In the genomic region with DNA sequence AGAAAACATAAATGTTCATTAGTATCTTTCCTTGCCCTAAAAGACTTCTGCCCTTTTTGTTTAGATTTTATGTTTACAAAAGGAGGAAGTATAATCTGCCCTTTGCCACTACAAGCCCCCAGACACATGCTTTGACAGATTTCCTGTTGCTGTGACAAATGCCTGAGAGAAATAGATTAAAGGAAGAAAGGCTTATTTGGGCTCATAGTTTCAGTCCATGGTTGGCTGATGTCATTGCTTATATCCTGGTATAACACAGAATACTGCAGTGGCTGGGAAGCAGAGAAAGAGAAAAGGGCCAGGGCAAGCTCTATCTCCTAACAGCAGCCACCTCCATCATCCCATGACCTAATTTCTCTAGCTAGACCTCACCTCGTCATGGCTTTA, we compare ENCODE assay signal across 19 mouse cellular contexts.
A peak's percentile ranks its signal among the peaks of the same experiment; 100 is the strongest.
DNase-seq lines count a peak whose midpoint lies in the region; ATAC-seq lines count a peak whose summit lies in the region.
"Had no signal": no experiment of that assay in that cellular context is flagged by ENCODE, and none has a peak within 500 bp of the region (broad histone marks: within the 10 kb centered on the region; RNA-seq: fewer than 3 reads in every experiment).

No protein-coding gene starts in this region.

- WGBS in intestine, embryonic 14.5 days: 6% methylated on average over 1 of the region's 1 CpGs
- 35% methylated on average over 1 of the region's 1 CpGs for WGBS in intestine, embryonic 15.5 days
- WGBS in lung, embryonic 15.5 days: 33% methylated on average over 1 of the region's 1 CpGs
- 68% methylated on average over 1 of the region's 1 CpGs for WGBS in hindbrain, embryonic 14.5 days

- no peak for ATAC-seq in intestine, embryonic 14.5 days (replicated peaks; ENCODE audit: low FRiP score, low TSS enrichment, low read depth)
- no peak for ATAC-seq in intestine, embryonic 15.5 days
- peak; percentile 58; the same call in 1 of the 2 replicates for ATAC-seq in lung, embryonic 15.5 days (ENCODE audit: borderline replicate concordance, extremely low read depth, low FRiP score, low TSS enrichment)
- ATAC-seq in hematopoietic stem cell, adult 5-6 weeks (replicated peaks in 1 of 2; ENCODE audit: insufficient read depth in 1 of 2, low FRiP score in 2 of 2, low TSS enrichment in 1 of 2, low read depth in 1 of 2, poor library complexity in 2 of 2, severe bottlenecking in 2 of 2): peak; percentile 48 to 75; a peak in 3 of 4 replicates
- ATAC-seq in megakaryocyte progenitor cell, adult 5-6 weeks (replicated peaks; ENCODE audit: poor library complexity): peak; percentile 55
- no peak for ATAC-seq in hindbrain, embryonic 14.5 days (ENCODE audit: low FRiP score)
- ATAC-seq: midbrain, embryonic 13.5 days had no signal

- no peak for DNase-seq in intestine, embryonic 14.5 days (ENCODE audit: low spot score)
- DNase-seq in lung, postnatal 14 days: no peak
- DNase-seq in frontal cortex, postnatal 36 days (ENCODE audit: low spot score in 2 of 2): no peak
- no peak for DNase-seq in hindbrain, embryonic 14.5 days (ENCODE audit: low spot score)
- DNase-seq: cerebellum, postnatal 14 days; gastrocnemius, postnatal 14 days; kidney, adult 2 months; kidney, postnatal 4 days; right cerebral cortex, postnatal 14 days; thymus, postnatal 4 days had no signal

- H3K4me2 ChIP-seq in intestine, embryonic 14.5 days (ENCODE audit: low read length): no peak overlapping the region
- no peak overlapping the region for H3K4me2 ChIP-seq in intestine, embryonic 15.5 days (replicated peaks)
- H3K4me2 ChIP-seq in lung, embryonic 15.5 days: no peak overlapping the region; the same call in 1 of the 2 replicates
- no peak overlapping the region for H3K4me2 ChIP-seq in hindbrain, embryonic 14.5 days (replicated peaks)
- H3K4me2 ChIP-seq: embryonic facial prominence, embryonic 12.5 days; hindbrain, embryonic 12.5 days; limb, embryonic 12.5 days; midbrain, embryonic 13.5 days had no signal

- H3K27ac ChIP-seq in intestine, embryonic 14.5 days (ENCODE audit: low read depth): peak overlapping the region; percentile 60; the same call in 1 of the 2 replicates
- H3K27ac ChIP-seq in intestine, embryonic 15.5 days: no peak overlapping the region
- peak overlapping the region; percentile 83 for H3K27ac ChIP-seq in lung, embryonic 15.5 days
- no peak overlapping the region for H3K27ac ChIP-seq in hindbrain, embryonic 14.5 days
- H3K27ac ChIP-seq: embryonic facial prominence, embryonic 12.5 days; heart, embryonic 10.5 days; hindbrain, embryonic 12.5 days; limb, embryonic 12.5 days; midbrain, embryonic 13.5 days had no signal

- H3K4me1 ChIP-seq in intestine, embryonic 14.5 days (replicated peaks; ENCODE audit: control insufficient read depth, insufficient read depth, low read length): peaks cover 12% of the 10 kb centered on the region
- no peaks in the 10 kb centered on the region for H3K4me1 ChIP-seq in intestine, embryonic 15.5 days (replicated peaks)
- peaks cover 24% of the 10 kb centered on the region for H3K4me1 ChIP-seq in lung, embryonic 15.5 days
- H3K4me1 ChIP-seq in hindbrain, embryonic 14.5 days (replicated peaks; ENCODE audit: control insufficient read depth, insufficient read depth, low read length): no peaks in the 10 kb centered on the region
- H3K4me1 ChIP-seq: embryonic facial prominence, embryonic 12.5 days; heart, embryonic 10.5 days; hindbrain, embryonic 12.5 days; limb, embryonic 12.5 days; midbrain, embryonic 13.5 days had no signal

- no peaks in the 10 kb centered on the region for H3K9me3 ChIP-seq in intestine, embryonic 14.5 days (ENCODE audit: control insufficient read depth, low read length)
- no peaks in the 10 kb centered on the region for H3K9me3 ChIP-seq in intestine, embryonic 15.5 days
- no peaks in the 10 kb centered on the region for H3K9me3 ChIP-seq in lung, embryonic 15.5 days
- H3K9me3 ChIP-seq in hindbrain, embryonic 14.5 days (ENCODE audit: control insufficient read depth, low read length): 0 out of 2 replicates have a peak, but pooled peaks cover 3% of the 10 kb centered on the region
- H3K9me3 ChIP-seq: embryonic facial prominence, embryonic 12.5 days; heart, embryonic 10.5 days; hindbrain, embryonic 12.5 days; limb, embryonic 12.5 days; midbrain, embryonic 13.5 days had no signal

- H3K36me3 ChIP-seq in intestine, embryonic 14.5 days (ENCODE audit: control insufficient read depth, insufficient read depth, low read length): no peaks in the 10 kb centered on the region
- no peaks in the 10 kb centered on the region for H3K36me3 ChIP-seq in intestine, embryonic 15.5 days
- H3K36me3 ChIP-seq in lung, embryonic 15.5 days: no peaks in the 10 kb centered on the region
- H3K36me3 ChIP-seq in hindbrain, embryonic 14.5 days (replicated peaks; ENCODE audit: control insufficient read depth, insufficient read depth): no peaks in the 10 kb centered on the region
- H3K36me3 ChIP-seq: embryonic facial prominence, embryonic 12.5 days; heart, embryonic 10.5 days; hindbrain, embryonic 12.5 days; limb, embryonic 12.5 days; midbrain, embryonic 13.5 days had no signal

- H3K9ac ChIP-seq in intestine, embryonic 14.5 days (ENCODE audit: low read length): no peak overlapping the region
- H3K9ac ChIP-seq in intestine, embryonic 15.5 days: no peak overlapping the region
- no peak overlapping the region for H3K9ac ChIP-seq in lung, embryonic 15.5 days
- no peak overlapping the region for H3K9ac ChIP-seq in hindbrain, embryonic 14.5 days
- H3K9ac ChIP-seq: embryonic facial prominence, embryonic 12.5 days; hindbrain, embryonic 12.5 days; limb, embryonic 12.5 days; midbrain, embryonic 13.5 days had no signal

- H3K4me3 ChIP-seq in intestine, embryonic 14.5 days (ENCODE audit: low read depth, low read length): no peak overlapping the region
- H3K4me3 ChIP-seq in intestine, embryonic 15.5 days (replicated peaks): no peak overlapping the region
- no peak overlapping the region for H3K4me3 ChIP-seq in lung, embryonic 15.5 days
- H3K4me3 ChIP-seq in hindbrain, embryonic 14.5 days (replicated peaks; ENCODE audit: low read length): no peak overlapping the region
- H3K4me3 ChIP-seq: embryonic facial prominence, embryonic 12.5 days; heart, embryonic 10.5 days; hindbrain, embryonic 12.5 days; limb, embryonic 12.5 days; midbrain, embryonic 13.5 days had no signal

- no peaks in the 10 kb centered on the region for H3K27me3 ChIP-seq in intestine, embryonic 14.5 days (replicated peaks; ENCODE audit: control insufficient read depth, insufficient read depth, low read length)
- H3K27me3 ChIP-seq in intestine, embryonic 15.5 days (replicated peaks): no peaks in the 10 kb centered on the region
- no peaks in the 10 kb centered on the region for H3K27me3 ChIP-seq in lung, embryonic 15.5 days
- H3K27me3 ChIP-seq in hindbrain, embryonic 14.5 days (ENCODE audit: control insufficient read depth, insufficient read depth, low read length): no peaks in the 10 kb centered on the region
- H3K27me3 ChIP-seq: embryonic facial prominence, embryonic 12.5 days; hindbrain, embryonic 12.5 days; limb, embryonic 12.5 days; midbrain, embryonic 13.5 days had no signal

Comparison
In these comparisons a context has a peak if more than half of its experiments do, and no peak if none do; other contexts are left out.
1. H3K27ac ChIP-seq: peak in intestine, embryonic 14.5 days (single experiment) and lung, embryonic 15.5 days (single experiment); none in intestine, embryonic 15.5 days (single experiment) and hindbrain, embryonic 14.5 days (single experiment).
2. ATAC-seq: peak in lung, embryonic 15.5 days (single experiment), hematopoietic stem cell, adult 5-6 weeks (2 of 2) and megakaryocyte progenitor cell, adult 5-6 weeks (single experiment); none in intestine, embryonic 14.5 days (single experiment), intestine, embryonic 15.5 days (single experiment) and hindbrain, embryonic 14.5 days (single experiment).